Mouse (Mus musculus) lung, embryonic 14.5 days (tissue): Measurements from ENCODE around the gene Ssh2. TPM values are rescaled to one million over a fixed set of nuclear protein-coding genes. Genes with fewer than 3 reads are reported as not detected.

Experiments used
- ATAC-seq: fragments of 200-750 bp; cut with Nextera tagmentation; 2 replicates; pipeline ENCODE4 v1.8.0; 2017; ENCODE audit warnings: mild to moderate bottlenecking, moderate TSS enrichment, moderate library complexity; ENCODE audit not compliant: insufficient read depth
- DNase-seq: peaks from one replicate; pipeline ENCODE4 v3.0.0-alpha.2; 2015
- H3K27ac ChIP-seq: fragments of 300-500 bp; sonication (generic); 2 replicates; pipeline ENCODE4 v1.5.1; 2014; ENCODE audit warnings: low read depth, mild to moderate bottlenecking, moderate library complexity
- H3K27me3 ChIP-seq: fragments of 300-500 bp; sonication (generic); 2 replicates; pipeline ENCODE4 v1.6.1; 2014; ENCODE audit warnings: low read length, control low read depth; ENCODE audit not compliant: insufficient read depth
- H3K36me3 ChIP-seq: fragments of 300-500 bp; sonication (generic); 2 replicates; pipeline ENCODE4 v1.6.1; 2014; ENCODE audit warnings: control low read depth; ENCODE audit not compliant: insufficient read depth
- H3K4me1 ChIP-seq: fragments of 300-500 bp; sonication (generic); 2 replicates; pipeline ENCODE4 v1.6.1; 2014; ENCODE audit warnings: antibody characterized with exemption, control low read depth; ENCODE audit not compliant: insufficient read depth
- H3K4me2 ChIP-seq: fragments of 300-500 bp; sonication (generic); 2 replicates; pipeline ENCODE4 v1.6.1; 2014; ENCODE audit warnings: mild to moderate bottlenecking
- H3K4me3 ChIP-seq: fragments of 300-500 bp; sonication (generic); 2 replicates; pipeline ENCODE4 v1.5.1; 2014; ENCODE audit warnings: low read depth, low read length
- H3K9ac ChIP-seq: fragments of 300-500 bp; sonication (generic); 2 replicates; pipeline ENCODE4 v1.6.1; 2014
- H3K9me3 ChIP-seq: fragments of 300-500 bp; sonication (generic); 2 replicates; pipeline ENCODE4 v1.6.1; 2016; ENCODE audit warnings: low read depth, low read length, control low read depth
- CTCF ChIP-seq: IDR thresholded peaks from 2 replicates; pipeline ENCODE4 v1.5.1; 2016; ENCODE audit warnings: antibody characterized with exemption, low read depth
- WGBS: fragments of 180-500 bp; shearing (Covaris S2); extraction: QIAGEN DNeasy Blood & Tissue Kit; methylation state at CpG from one replicate; pipeline ENCODE4 v1.1.7; 2014; 5-methylcytosine and 5-hydroxymethylcytosine counted together
- polyA plus RNA-seq: library from polyadenylated mRNA; unstranded; fragments of >200 nt; fragmentation: Nextera tagmentation; extraction: Ambion mirVana; gene quantifications from 2 replicates; pipeline ENCODE4 v1.2.1, GENCODE M21; 2014

The Ssh2 gene
- polyA plus RNA-seq, 1 experiment from 2014 or later, result 13.8 TPM

- no peak overlapping the region for H3K4me2 ChIP-seq
- no peak for DNase-seq
- no peak for ATAC-seq
- no peak overlapping the region for H3K4me3 ChIP-seq
- peaks cover 45% of the 10 kb centered on the region for H3K27me3 ChIP-seq
- no peak for TF ChIP-seq CTCF
- H3K9me3 ChIP-seq, result no peaks in the 10 kb centered on the region
- H3K9ac ChIP-seq, result no peak overlapping the region
- peaks cover 4% of the 10 kb centered on the region; the same call in 1 of the 2 replicates for H3K4me1 ChIP-seq
- H3K36me3 ChIP-seq, result peaks cover 28% of the 10 kb centered on the region
- 77% methylated on average over 9 of the region's 9 CpGs for WGBS
- H3K27ac ChIP-seq, result no peak overlapping the region
These were observed 252.3 kb downstream of the Ssh2 start for GRCm38 (mm10) chr11:77468397-77468796.

- Histone ChIP-seq H3K4me1 (no peaks in the 10 kb centered on the region), H3K9me3 (no peaks in the 10 kb centered on the region), H3K9ac (no peak overlapping the region), H3K27me3 (peaks cover 20% of the 10 kb centered on the region), H3K4me3 (no peak overlapping the region), H3K4me2 (no peak overlapping the region), H3K36me3 (peaks cover 37% of the 10 kb centered on the region), H3K27ac (no peak overlapping the region)
- WGBS, result 70% methylated on average over 29 of the region's 29 CpGs
- ATAC-seq, result no peak
- no peak for TF ChIP-seq CTCF
- no peak for DNase-seq
These were observed 255.3 kb downstream of the Ssh2 start for GRCm38 (mm10) chr11:77471407-77471806.

GRCm38 (mm10) chr11:77472775-77473174, 256.7 kb downstream of the Ssh2 start:
- Histone ChIP-seq H3K27ac (no peak overlapping the region), H3K4me3 (no peak overlapping the region), H3K9me3 (no peaks in the 10 kb centered on the region), H3K4me2 (no peak overlapping the region), H3K9ac (no peak overlapping the region), H3K4me1 (no peaks in the 10 kb centered on the region), H3K27me3 (peaks cover 7% of the 10 kb centered on the region), H3K36me3 (peaks cover 37% of the 10 kb centered on the region)
- no peak for TF ChIP-seq CTCF
- 76% methylated on average over 16 of the region's 16 CpGs for WGBS
- no peak for DNase-seq
- no peak for ATAC-seq

GRCm38 (mm10) chr11:77476216-77476615, 260.1 kb downstream of the Ssh2 start:
- Histone ChIP-seq H3K36me3 (peaks cover 29% of the 10 kb centered on the region), H3K4me1 (no peaks in the 10 kb centered on the region), H3K9me3 (no peaks in the 10 kb centered on the region), H3K4me2 (no peak overlapping the region), H3K27ac (no peak overlapping the region), H3K4me3 (no peak overlapping the region), H3K27me3 (no peaks in the 10 kb centered on the region), H3K9ac (no peak overlapping the region)
- DNase-seq (no peak), ATAC-seq (no peak)
- WGBS, result 90% methylated on average over 14 of the region's 14 CpGs
- no peak for TF ChIP-seq CTCF

GRCm38 (mm10) chr11:77476895-77477294, 260.8 kb downstream of the Ssh2 start:
- peaks cover 22% of the 10 kb centered on the region for H3K36me3 ChIP-seq
- H3K4me1 ChIP-seq, result no peaks in the 10 kb centered on the region
- no peak overlapping the region for H3K27ac ChIP-seq
- no peak for TF ChIP-seq CTCF
- H3K9ac ChIP-seq, result no peak overlapping the region
- H3K27me3 ChIP-seq, result no peaks in the 10 kb centered on the region
- DNase-seq (no peak), ATAC-seq (no peak)
- no peaks in the 10 kb centered on the region for H3K9me3 ChIP-seq
- WGBS, result 87% methylated on average over 6 of the region's 6 CpGs
- H3K4me3 ChIP-seq, result no peak overlapping the region
- H3K4me2 ChIP-seq, result no peak overlapping the region

- Histone ChIP-seq H3K4me3 (no peak overlapping the region), H3K27me3 (no peaks in the 10 kb centered on the region), H3K4me2 (no peak overlapping the region), H3K9me3 (no peaks in the 10 kb centered on the region), H3K9ac (no peak overlapping the region), H3K36me3 (no peaks in the 10 kb centered on the region), H3K4me1 (peaks cover 21% of the 10 kb centered on the region; the same call in 1 of the 2 replicates), H3K27ac (no peak overlapping the region)
- WGBS, result 58% methylated on average over 3 of the region's 3 CpGs
- DNase-seq (no peak), ATAC-seq (no peak)
- no peak for TF ChIP-seq CTCF
These were observed 267.0 kb downstream of the Ssh2 start for GRCm38 (mm10) chr11:77483043-77483442.

GRCm38 (mm10) chr11:77483510-77484255, 267.6 kb downstream of the Ssh2 start:
- no peak for ATAC-seq

More at GRCm38 (mm10) chr11:77483510-77484255, 267.6 kb downstream of the Ssh2 start:
- no peak for DNase-seq
- Histone ChIP-seq H3K9me3 (no peaks in the 10 kb centered on the region), H3K4me3 (no peak overlapping the region), H3K4me2 (no peak overlapping the region), H3K36me3 (no peaks in the 10 kb centered on the region), H3K27me3 (no peaks in the 10 kb centered on the region), H3K9ac (no peak overlapping the region), H3K4me1 (peaks cover 25% of the 10 kb centered on the region), H3K27ac (no peak overlapping the region)
- 27% methylated on average over 11 of the region's 11 CpGs for WGBS
- TF ChIP-seq CTCF, result no peak
